Mouse (Mus musculus): ENCODE measurements around the gene Pigu. TPM values are rescaled to one million over a fixed set of nuclear protein-coding genes. Genes with fewer than 3 reads are reported as not detected.

Pigu gene
- polyA plus RNA-seq, 1 experiment from 2014 or later: 22.1 TPM

- no peaks in the 10 kb centered on the region for H3K9me3 ChIP-seq (replicated peaks; ENCODE audit: control insufficient read depth, low read length)
- H3K4me2 ChIP-seq (ENCODE audit: low read depth, low read length): no peak overlapping the region
- H3K9ac ChIP-seq (ENCODE audit: low read depth, low read length): no peak overlapping the region
- H3K4me3 ChIP-seq (ENCODE audit: low read depth, low read length): no peak overlapping the region
- H3K36me3 ChIP-seq (ENCODE audit: control insufficient read depth, insufficient read depth): no peaks in the 10 kb centered on the region
- ATAC-seq (ENCODE audit: low read depth): peak; percentile 47
- H3K27me3 ChIP-seq (ENCODE audit: control insufficient read depth, insufficient read depth, low read depth, low read length): no peaks in the 10 kb centered on the region
- 24% methylated on average over 1 of the region's 1 CpGs for WGBS (ENCODE audit: insufficient replicate concordance)
- H3K27ac ChIP-seq (ENCODE audit: low read length): peak overlapping the region; percentile 56
- H3K4me1 ChIP-seq (ENCODE audit: control insufficient read depth, low read depth, low read length): peaks cover 3% of the 10 kb centered on the region
Observed at GRCm38 (mm10) chr2:155373886-155374285, 16.7 kb upstream of the Pigu start.

- no peak for ATAC-seq (ENCODE audit: low read depth)
- Histone ChIP-seq H3K9me3 (replicated peaks; ENCODE audit: control insufficient read depth, low read length) (no peaks in the 10 kb centered on the region), H3K4me3 (ENCODE audit: low read depth, low read length) (no peak overlapping the region), H3K9ac (ENCODE audit: low read depth, low read length) (no peak overlapping the region), H3K4me2 (ENCODE audit: low read depth, low read length) (no peak overlapping the region), H3K36me3 (ENCODE audit: control insufficient read depth, insufficient read depth) (no peaks in the 10 kb centered on the region), H3K27ac (ENCODE audit: low read length) (peak overlapping the region; percentile 56), H3K4me1 (ENCODE audit: control insufficient read depth, low read depth, low read length) (peaks cover 3% of the 10 kb centered on the region), H3K27me3 (ENCODE audit: control insufficient read depth, insufficient read depth, low read depth, low read length) (no peaks in the 10 kb centered on the region)
- 41% methylated on average over 1 of the region's 1 CpGs for WGBS (ENCODE audit: insufficient replicate concordance)
Observed at GRCm38 (mm10) chr2:155373302-155373701, 16.1 kb upstream of the Pigu start.

- Histone ChIP-seq H3K9ac (ENCODE audit: low read depth, low read length) (no peak overlapping the region), H3K9me3 (replicated peaks; ENCODE audit: control insufficient read depth, low read length) (no peaks in the 10 kb centered on the region), H3K4me1 (ENCODE audit: control insufficient read depth, low read depth, low read length) (peaks cover 3% of the 10 kb centered on the region), H3K4me3 (ENCODE audit: low read depth, low read length) (no peak overlapping the region), H3K27me3 (ENCODE audit: control insufficient read depth, insufficient read depth, low read depth, low read length) (no peaks in the 10 kb centered on the region), H3K4me2 (ENCODE audit: low read depth, low read length) (no peak overlapping the region), H3K27ac (ENCODE audit: low read length) (no peak overlapping the region), H3K36me3 (ENCODE audit: control insufficient read depth, insufficient read depth) (no peaks in the 10 kb centered on the region)
- no peak for ATAC-seq (ENCODE audit: low read depth)
- WGBS (ENCODE audit: insufficient replicate concordance): 49% methylated on average over 4 of the region's 4 CpGs
Observed at GRCm38 (mm10) chr2:155372451-155372850, 15.2 kb upstream of the Pigu start.

GRCm38 (mm10) chr2:155369333-155369883, 12.2 kb upstream of the Pigu start:
- WGBS (ENCODE audit: insufficient replicate concordance): 30% methylated on average over 7 of the region's 7 CpGs
- no peaks in the 10 kb centered on the region for H3K27me3 ChIP-seq (ENCODE audit: control insufficient read depth, insufficient read depth, low read depth, low read length)
- H3K4me2 ChIP-seq (ENCODE audit: low read depth, low read length): no peak overlapping the region
- H3K9ac ChIP-seq (ENCODE audit: low read depth, low read length): no peak overlapping the region
- no peaks in the 10 kb centered on the region for H3K9me3 ChIP-seq (replicated peaks; ENCODE audit: control insufficient read depth, low read length)
- no peaks in the 10 kb centered on the region for H3K36me3 ChIP-seq (ENCODE audit: control insufficient read depth, insufficient read depth)
- peak; percentile 85 for ATAC-seq (ENCODE audit: low read depth)
- peaks cover 3% of the 10 kb centered on the region for H3K4me1 ChIP-seq (ENCODE audit: control insufficient read depth, low read depth, low read length)
- peak overlapping the region; percentile 43 for H3K27ac ChIP-seq (ENCODE audit: low read length)
- no peak overlapping the region for H3K4me3 ChIP-seq (ENCODE audit: low read depth, low read length)

- H3K27ac ChIP-seq (ENCODE audit: low read length): no peak overlapping the region
- no peak overlapping the region for H3K4me3 ChIP-seq (ENCODE audit: low read depth, low read length)
- H3K4me2 ChIP-seq (ENCODE audit: low read depth, low read length): no peak overlapping the region
- no peaks in the 10 kb centered on the region for H3K36me3 ChIP-seq (ENCODE audit: control insufficient read depth, insufficient read depth)
- H3K9ac ChIP-seq (ENCODE audit: low read depth, low read length): no peak overlapping the region
- WGBS (ENCODE audit: insufficient replicate concordance): 46% methylated on average over 7 of the region's 7 CpGs
- H3K9me3 ChIP-seq (replicated peaks; ENCODE audit: control insufficient read depth, low read length): no peaks in the 10 kb centered on the region
- H3K4me1 ChIP-seq (ENCODE audit: control insufficient read depth, low read depth, low read length): peaks cover under 1% of the 10 kb centered on the region
- no peaks in the 10 kb centered on the region for H3K27me3 ChIP-seq (ENCODE audit: control insufficient read depth, insufficient read depth, low read depth, low read length)
- ATAC-seq (ENCODE audit: low read depth): no peak
Observed at GRCm38 (mm10) chr2:155367635-155368284, 10.5 kb upstream of the Pigu start.

- Histone ChIP-seq H3K36me3 (ENCODE audit: control insufficient read depth, insufficient read depth) (no peaks in the 10 kb centered on the region), H3K4me2 (ENCODE audit: low read depth, low read length) (peak overlapping the region; percentile 88), H3K9me3 (replicated peaks; ENCODE audit: control insufficient read depth, low read length) (no peaks in the 10 kb centered on the region), H3K4me3 (ENCODE audit: low read depth, low read length) (peak overlapping the region; percentile 68), H3K4me1 (ENCODE audit: control insufficient read depth, low read depth, low read length) (peaks cover 15% of the 10 kb centered on the region), H3K27ac (ENCODE audit: low read length) (peak overlapping the region; percentile 84), H3K9ac (ENCODE audit: low read depth, low read length) (peak overlapping the region; percentile 61), H3K27me3 (ENCODE audit: control insufficient read depth, insufficient read depth, low read depth, low read length) (no peaks in the 10 kb centered on the region)
- 8% methylated on average over 14 of the region's 14 CpGs for WGBS (ENCODE audit: insufficient replicate concordance)
- ATAC-seq (ENCODE audit: low read depth): peak; percentile 49
Observed at GRCm38 (mm10) chr2:155357686-155358399, 613 bp upstream of the Pigu start.

- Histone ChIP-seq H3K36me3 (ENCODE audit: control insufficient read depth, insufficient read depth) (no peaks in the 10 kb centered on the region), H3K9ac (ENCODE audit: low read depth, low read length) (no peak overlapping the region), H3K4me2 (ENCODE audit: low read depth, low read length) (no peak overlapping the region), H3K4me1 (ENCODE audit: control insufficient read depth, low read depth, low read length) (peaks cover 15% of the 10 kb centered on the region), H3K27me3 (ENCODE audit: control insufficient read depth, insufficient read depth, low read depth, low read length) (no peaks in the 10 kb centered on the region), H3K27ac (ENCODE audit: low read length) (no peak overlapping the region), H3K4me3 (ENCODE audit: low read depth, low read length) (no peak overlapping the region), H3K9me3 (replicated peaks; ENCODE audit: control insufficient read depth, low read length) (no peaks in the 10 kb centered on the region)
- WGBS (ENCODE audit: insufficient replicate concordance): 79% methylated on average over 3 of the region's 3 CpGs
- no peak for ATAC-seq (ENCODE audit: low read depth)
Observed at GRCm38 (mm10) chr2:155354402-155354801, 2.8 kb downstream of the Pigu start.

GRCm38 (mm10) chr2:155346670-155347069, 10.6 kb downstream of the Pigu start:
- H3K27ac ChIP-seq (ENCODE audit: low read length): no peak overlapping the region
- no peaks in the 10 kb centered on the region for H3K4me1 ChIP-seq (ENCODE audit: control insufficient read depth, low read depth, low read length)
- no peaks in the 10 kb centered on the region for H3K9me3 ChIP-seq (replicated peaks; ENCODE audit: control insufficient read depth, low read length)
- H3K9ac ChIP-seq (ENCODE audit: low read depth, low read length): no peak overlapping the region
- WGBS (ENCODE audit: insufficient replicate concordance): 61% methylated on average over 1 of the region's 1 CpGs
- no peak for ATAC-seq (ENCODE audit: low read depth)
- no peak overlapping the region for H3K4me2 ChIP-seq (ENCODE audit: low read depth, low read length)
- no peaks in the 10 kb centered on the region for H3K27me3 ChIP-seq (ENCODE audit: control insufficient read depth, insufficient read depth, low read depth, low read length)
- H3K36me3 ChIP-seq (ENCODE audit: control insufficient read depth, insufficient read depth): no peaks in the 10 kb centered on the region
- H3K4me3 ChIP-seq (ENCODE audit: low read depth, low read length): no peak overlapping the region

- H3K27ac ChIP-seq (ENCODE audit: low read length): no peak overlapping the region
- H3K4me1 ChIP-seq (ENCODE audit: control insufficient read depth, low read depth, low read length): no peaks in the 10 kb centered on the region
- no peaks in the 10 kb centered on the region for H3K27me3 ChIP-seq (ENCODE audit: control insufficient read depth, insufficient read depth, low read depth, low read length)
- no peaks in the 10 kb centered on the region for H3K9me3 ChIP-seq (replicated peaks; ENCODE audit: control insufficient read depth, low read length)
- H3K36me3 ChIP-seq (ENCODE audit: control insufficient read depth, insufficient read depth): no peaks in the 10 kb centered on the region
- no peak overlapping the region for H3K4me3 ChIP-seq (ENCODE audit: low read depth, low read length)
- H3K4me2 ChIP-seq (ENCODE audit: low read depth, low read length): no peak overlapping the region
- ATAC-seq (ENCODE audit: low read depth): no peak
- no peak overlapping the region for H3K9ac ChIP-seq (ENCODE audit: low read depth, low read length)
Observed at GRCm38 (mm10) chr2:155340166-155340565, 17.1 kb downstream of the Pigu start.

Measured in liver, embryonic 16.5 days (tissue).